Mouse (Mus musculus) liver, embryonic 11.5 days (tissue): ENCODE results near the gene Snorc. TPM values are rescaled to one million over a fixed set of nuclear protein-coding genes. Genes with fewer than 3 reads are reported as not detected.

ENCODE experiments used
- polyA plus RNA-seq: library from polyadenylated mRNA; unstranded; fragments of >200 nt; fragmentation: Nextera tagmentation; extraction: Ambion mirVana; gene quantifications from 2 replicates; pipeline ENCODE4 v1.2.1, GENCODE M21; 2014

Gene Snorc
- polyA plus RNA-seq, 1 experiment from 2014 or later, result not detected

Other genes with a start within 250 kb of the Snorc start
- gene Efhd1, start 205.9 kb upstream of the Snorc start, polyA plus RNA-seq, result not detected in 2 replicates
- gene Gigyf2, start 143.3 kb upstream of the Snorc start, polyA plus RNA-seq, result 35.1 and 40.4 TPM in 2 replicates
- gene Kcnj13, start 75.5 kb upstream of the Snorc start, polyA plus RNA-seq, result 0.32 and 1.6 TPM in 2 replicates
- 0.16 and 0.60 TPM in 2 replicates for gene Neu2, start 39.6 kb downstream of the Snorc start, polyA plus RNA-seq
- 2.1 and 2.4 TPM in 2 replicates for gene Ngef, start 103.6 kb downstream of the Snorc start, polyA plus RNA-seq
- gene Inpp5d, start 150.0 kb downstream of the Snorc start, polyA plus RNA-seq, result 30.8 and 31.0 TPM in 2 replicates